Mouse (Mus musculus) lung, embryonic 15.5 days (tissue): Measurements from ENCODE around the gene Tmem50b. TPM values are rescaled to one million over a fixed set of nuclear protein-coding genes. Genes with fewer than 3 reads are reported as not detected.

ENCODE experiments used
- ATAC-seq: fragments of 200-750 bp; cut with Nextera tagmentation; 2 replicates; pipeline ENCODE4 v1.8.0; 2017; ENCODE audit warnings: moderate number of reproducible peaks, borderline replicate concordance; ENCODE audit not compliant: low FRiP score, low TSS enrichment; ENCODE audit errors: extremely low read depth
- H3K27ac ChIP-seq: fragments of 300-500 bp; sonication (generic); 2 replicates; pipeline ENCODE4 v1.5.1; 2015; ENCODE audit warnings: moderate library complexity, mild to moderate bottlenecking, inconsistent platforms
- H3K27me3 ChIP-seq: fragments of 300-500 bp; sonication (generic); 2 replicates; pipeline ENCODE4 v1.6.1; 2015; ENCODE audit warnings: inconsistent platforms
- H3K36me3 ChIP-seq: fragments of 300-500 bp; sonication (generic); 2 replicates; pipeline ENCODE4 v1.6.1; 2015; ENCODE audit warnings: inconsistent platforms
- H3K4me1 ChIP-seq: fragments of 300-500 bp; sonication (generic); 2 replicates; pipeline ENCODE4 v1.6.1; 2015; ENCODE audit warnings: inconsistent platforms
- H3K4me2 ChIP-seq: fragments of 300-500 bp; sonication (generic); 2 replicates; pipeline ENCODE4 v1.6.1; 2015; ENCODE audit warnings: inconsistent platforms, mild to moderate bottlenecking, moderate library complexity
- H3K4me3 ChIP-seq: fragments of 300-500 bp; sonication (generic); 2 replicates; pipeline ENCODE4 v1.5.1; 2015; ENCODE audit warnings: mild to moderate bottlenecking, inconsistent platforms
- H3K9ac ChIP-seq: fragments of 300-500 bp; sonication (generic); 2 replicates; pipeline ENCODE4 v1.6.1; 2015; ENCODE audit warnings: inconsistent platforms
- H3K9me3 ChIP-seq: fragments of 300-500 bp; sonication (generic); 2 replicates; pipeline ENCODE4 v1.6.1; 2016; ENCODE audit warnings: inconsistent platforms
- WGBS: fragments of 180-500 bp; shearing (Covaris S2); methylation state at CpG from one replicate; pipeline ENCODE4 v1.1.7; 2015; 5-methylcytosine and 5-hydroxymethylcytosine counted together
- polyA plus RNA-seq: library from polyadenylated mRNA; unstranded; fragments of >200 nt; fragmentation: Nextera tagmentation; extraction: Ambion mirVana; gene quantifications from 2 replicates; pipeline ENCODE4 v1.2.1, GENCODE M21; 2015

Gene Tmem50b
- polyA plus RNA-seq, 1 experiment from 2014 or later = 45.3 TPM

DNA sequence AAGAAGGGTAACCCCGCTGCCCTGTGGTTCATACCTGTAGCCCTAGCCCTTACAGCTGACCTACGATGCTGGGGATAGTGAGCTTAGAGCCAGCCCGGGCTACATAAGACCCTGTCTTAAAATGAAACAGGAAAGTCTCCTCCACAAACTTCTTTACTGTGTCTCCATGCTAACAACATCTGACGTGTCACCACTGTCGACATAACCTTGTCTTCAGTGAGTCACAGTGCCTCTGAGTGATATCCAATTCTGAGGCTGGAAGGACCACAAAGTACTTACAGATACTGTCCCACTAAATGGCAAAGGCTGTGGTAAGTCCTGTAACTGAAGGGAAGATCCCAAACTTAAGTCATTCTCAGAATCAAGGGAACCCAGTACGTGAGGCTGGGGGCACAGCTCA lies 11.4 kb downstream of the Tmem50b start:
- Histone ChIP-seq H3K9ac (no peak overlapping the region), H3K36me3 (peaks cover 5% of the 10 kb centered on the region), H3K4me1 (no peaks in the 10 kb centered on the region), H3K9me3 (no peaks in the 10 kb centered on the region), H3K27me3 (no peaks in the 10 kb centered on the region), H3K4me3 (no peak overlapping the region), H3K27ac (no peak overlapping the region), H3K4me2 (no peak overlapping the region)
- ATAC-seq = no peak
- 87% methylated on average over 6 of the region's 6 CpGs for WGBS

DNA sequence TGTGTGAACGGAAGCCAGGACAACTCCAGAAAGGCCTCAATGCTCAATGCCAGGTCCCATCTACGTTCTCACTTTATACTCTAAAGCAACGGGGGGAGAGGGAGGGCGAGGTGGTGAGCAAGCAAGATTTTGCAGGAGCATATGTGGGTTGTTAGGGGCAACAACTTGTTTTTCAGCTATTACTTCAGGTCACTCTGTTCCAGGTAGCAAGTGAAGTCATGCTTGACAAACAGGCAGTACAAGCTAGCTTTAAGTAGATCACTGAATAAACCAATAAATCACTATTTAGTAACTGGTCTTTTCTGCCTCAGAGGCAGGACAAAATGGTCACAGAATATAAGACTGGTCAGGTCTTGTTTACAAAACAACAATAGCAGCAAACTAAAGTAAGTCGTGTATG lies 12.0 kb downstream of the Tmem50b start:
- Histone ChIP-seq H3K9me3 (no peaks in the 10 kb centered on the region), H3K27me3 (no peaks in the 10 kb centered on the region), H3K9ac (no peak overlapping the region), H3K4me2 (no peak overlapping the region), H3K27ac (no peak overlapping the region), H3K4me3 (no peak overlapping the region), H3K36me3 (peaks cover 5% of the 10 kb centered on the region), H3K4me1 (no peaks in the 10 kb centered on the region)
- WGBS = 89% methylated on average over 5 of the region's 5 CpGs
- no peak for ATAC-seq

DNA sequence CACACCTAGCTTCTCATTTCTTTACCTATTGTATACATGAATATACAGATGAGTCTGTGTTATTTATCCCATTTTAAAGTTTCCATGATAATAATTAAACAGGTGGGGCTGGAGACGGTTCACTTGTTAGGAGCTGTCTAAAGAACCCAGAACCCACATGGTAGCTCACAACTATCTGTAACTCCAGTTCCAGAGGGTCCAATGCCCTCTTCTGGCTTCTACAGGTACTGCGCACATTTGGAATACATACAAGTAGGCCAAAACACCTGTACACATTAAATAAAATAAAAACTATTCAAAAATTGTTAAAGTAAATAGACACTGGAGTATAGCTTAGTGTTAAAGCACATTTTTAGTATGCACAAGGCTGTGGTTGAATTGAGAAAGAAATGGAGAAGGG lies 15.3 kb downstream of the Tmem50b start:
- peaks cover 5% of the 10 kb centered on the region for H3K36me3 ChIP-seq
- no peak overlapping the region for H3K27ac ChIP-seq

DNA sequence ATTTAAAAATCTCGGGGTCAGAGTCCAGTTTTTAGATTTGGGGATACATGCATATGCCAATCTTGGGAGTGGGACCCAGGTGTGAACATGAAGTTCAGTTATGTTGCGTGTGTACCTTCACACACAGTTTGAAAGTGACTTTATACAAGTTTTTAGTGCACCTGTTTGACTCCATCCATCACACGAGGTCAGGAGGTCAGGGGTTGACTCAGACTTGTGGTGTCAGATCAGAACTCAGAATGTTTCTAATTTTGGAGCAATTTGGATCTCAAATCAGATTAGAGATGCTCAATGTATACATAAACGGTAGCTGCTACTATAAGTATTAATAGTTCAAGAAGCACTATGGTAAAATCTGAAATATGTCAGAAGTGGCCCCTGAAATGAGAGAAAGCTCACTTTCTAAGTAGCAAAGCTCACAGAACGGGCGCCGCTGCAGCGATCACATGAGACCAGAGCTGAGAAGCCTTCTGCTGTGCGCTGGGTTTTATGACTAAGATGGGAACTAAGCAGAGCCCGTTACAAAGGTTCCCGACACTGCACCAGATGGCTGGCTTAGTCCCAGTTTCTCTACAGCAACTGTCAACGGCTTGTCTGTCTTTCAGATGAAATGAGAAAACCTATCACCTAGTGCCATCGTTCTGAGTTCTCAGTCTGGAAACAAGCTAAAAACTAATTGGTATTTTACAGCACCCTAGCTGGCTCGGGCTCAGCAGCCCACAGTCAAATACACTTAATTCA lies 18.4 kb downstream of the Tmem50b start:
- H3K9me3 ChIP-seq = no peaks in the 10 kb centered on the region
- H3K36me3 ChIP-seq = peaks cover 4% of the 10 kb centered on the region
- H3K4me1 ChIP-seq = no peaks in the 10 kb centered on the region
- H3K27ac ChIP-seq = no peak overlapping the region
- no peak overlapping the region for H3K4me3 ChIP-seq
- H3K27me3 ChIP-seq = no peaks in the 10 kb centered on the region
- H3K4me2 ChIP-seq = no peak overlapping the region
- H3K9ac ChIP-seq = no peak overlapping the region
- no peak for ATAC-seq
- WGBS = 77% methylated on average over 14 of the region's 14 CpGs

More for the DNA sequence above, 15.3 kb downstream of the Tmem50b start:
- 71% methylated on average over 2 of the region's 2 CpGs for WGBS
- no peaks in the 10 kb centered on the region for H3K27me3 ChIP-seq
- H3K4me3 ChIP-seq = no peak overlapping the region
- H3K9me3 ChIP-seq = no peaks in the 10 kb centered on the region
- H3K9ac ChIP-seq = no peak overlapping the region
- H3K4me2 ChIP-seq = no peak overlapping the region
- H3K4me1 ChIP-seq = no peaks in the 10 kb centered on the region
- no peak for ATAC-seq

DNA sequence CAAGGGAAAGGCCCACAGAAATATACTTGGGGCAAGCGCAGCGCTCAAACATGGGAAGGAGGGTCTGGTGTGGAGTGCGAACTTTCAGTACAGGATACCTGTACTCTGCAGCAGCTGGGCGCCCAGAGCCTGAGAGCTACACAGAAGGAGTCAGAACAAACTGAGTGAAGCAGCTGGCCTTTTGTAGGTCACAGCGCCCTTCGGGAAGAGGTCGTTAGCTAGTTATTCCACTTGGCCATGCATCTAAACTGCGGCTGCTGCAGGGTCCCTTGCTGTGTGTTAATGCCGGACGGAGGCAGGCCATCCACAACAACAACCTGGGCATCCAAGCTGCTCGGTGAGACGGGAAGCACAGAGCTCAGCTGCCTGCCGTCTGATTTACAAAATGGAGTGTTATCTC lies 22.4 kb downstream of the Tmem50b start:
- Histone ChIP-seq H3K27ac (no peak overlapping the region), H3K27me3 (no peaks in the 10 kb centered on the region), H3K4me2 (no peak overlapping the region), H3K36me3 (peaks cover 4% of the 10 kb centered on the region; the same call in 1 of the 2 replicates), H3K9me3 (no peaks in the 10 kb centered on the region), H3K4me3 (no peak overlapping the region), H3K9ac (no peak overlapping the region), H3K4me1 (no peaks in the 10 kb centered on the region)
- no peak for ATAC-seq
- 71% methylated on average over 13 of the region's 13 CpGs for WGBS

DNA sequence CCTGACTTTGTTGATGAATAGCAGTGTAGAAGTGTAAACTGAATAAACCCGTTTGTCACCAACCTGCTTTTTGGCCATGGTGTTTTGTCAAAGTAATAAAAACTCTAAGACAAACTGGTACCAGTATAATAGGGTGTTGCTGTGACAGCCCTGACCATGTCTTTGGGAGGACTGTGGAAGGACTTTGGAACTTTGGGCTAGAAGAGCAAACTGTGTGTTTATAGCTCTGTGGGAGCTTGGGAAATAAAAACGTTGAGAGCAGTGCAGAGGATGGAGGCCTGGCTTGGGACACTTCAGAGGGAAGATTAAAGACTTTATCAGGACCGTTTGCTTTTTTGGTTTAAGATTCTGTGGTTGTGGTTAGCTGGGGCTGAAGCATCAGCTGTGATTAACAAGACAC lies 26.5 kb downstream of the Tmem50b start:
- H3K4me2 ChIP-seq = no peak overlapping the region
- H3K9me3 ChIP-seq = no peaks in the 10 kb centered on the region
- no peak overlapping the region for H3K27ac ChIP-seq
- no peaks in the 10 kb centered on the region for H3K27me3 ChIP-seq
- ATAC-seq = no peak
- peaks cover 4% of the 10 kb centered on the region; the same call in 1 of the 2 replicates for H3K36me3 ChIP-seq
- H3K9ac ChIP-seq = no peak overlapping the region
- H3K4me1 ChIP-seq = no peaks in the 10 kb centered on the region
- WGBS = 37% methylated on average over 3 of the region's 3 CpGs
- H3K4me3 ChIP-seq = no peak overlapping the region

DNA sequence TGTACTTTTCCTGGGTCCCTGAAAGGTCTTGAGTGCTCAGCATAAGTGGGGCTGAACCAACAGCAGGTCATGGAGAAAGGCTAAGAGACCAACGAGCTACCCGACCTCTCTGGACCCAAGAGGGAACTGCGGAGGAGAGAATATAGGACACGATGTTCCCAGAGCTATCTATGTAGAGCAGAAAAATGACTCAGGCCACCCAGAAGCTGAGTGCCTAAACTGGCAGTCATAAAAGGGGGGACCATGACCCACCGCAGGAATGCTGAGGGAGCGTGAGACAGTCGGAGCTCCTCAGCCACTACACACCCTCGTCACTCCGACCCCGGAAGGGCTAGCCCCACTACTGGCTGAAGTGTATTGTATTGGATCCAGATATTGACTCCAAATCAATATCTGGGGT lies 28.6 kb downstream of the Tmem50b start:
- Histone ChIP-seq H3K4me1 (no peaks in the 10 kb centered on the region), H3K36me3 (peaks cover 5% of the 10 kb centered on the region; the same call in 1 of the 2 replicates), H3K4me3 (no peak overlapping the region), H3K9me3 (no peaks in the 10 kb centered on the region), H3K9ac (no peak overlapping the region), H3K27me3 (no peaks in the 10 kb centered on the region), H3K27ac (no peak overlapping the region), H3K4me2 (no peak overlapping the region)
- WGBS = 81% methylated on average over 10 of the region's 10 CpGs
- ATAC-seq = no peak

DNA sequence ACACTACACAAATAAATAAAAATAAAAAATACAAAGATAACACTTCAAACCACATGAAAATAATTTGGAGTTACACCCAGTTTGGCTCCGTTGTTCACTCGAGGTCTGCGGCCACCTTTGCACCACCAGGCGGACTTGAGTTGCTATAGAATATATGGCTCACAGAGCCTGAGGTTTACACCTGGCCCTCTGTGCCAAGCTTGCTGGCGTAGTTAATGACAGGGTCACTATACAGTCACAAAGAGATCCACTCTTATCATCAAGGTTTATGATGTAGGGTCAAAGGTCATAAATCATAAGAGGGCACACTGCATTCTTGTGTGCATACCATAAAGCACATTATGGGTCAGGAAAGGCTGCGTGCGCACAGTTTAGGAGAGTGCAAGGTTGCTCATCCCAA lies 31.6 kb downstream of the Tmem50b start:
- H3K36me3 ChIP-seq = peaks cover 26% of the 10 kb centered on the region
- H3K9me3 ChIP-seq = no peaks in the 10 kb centered on the region
- no peak overlapping the region for H3K27ac ChIP-seq
- H3K4me2 ChIP-seq = no peak overlapping the region
- 74% methylated on average over 7 of the region's 7 CpGs for WGBS
- H3K9ac ChIP-seq = no peak overlapping the region
- ATAC-seq = no peak
- H3K27me3 ChIP-seq = no peaks in the 10 kb centered on the region
- no peaks in the 10 kb centered on the region for H3K4me1 ChIP-seq
- no peak overlapping the region for H3K4me3 ChIP-seq

DNA sequence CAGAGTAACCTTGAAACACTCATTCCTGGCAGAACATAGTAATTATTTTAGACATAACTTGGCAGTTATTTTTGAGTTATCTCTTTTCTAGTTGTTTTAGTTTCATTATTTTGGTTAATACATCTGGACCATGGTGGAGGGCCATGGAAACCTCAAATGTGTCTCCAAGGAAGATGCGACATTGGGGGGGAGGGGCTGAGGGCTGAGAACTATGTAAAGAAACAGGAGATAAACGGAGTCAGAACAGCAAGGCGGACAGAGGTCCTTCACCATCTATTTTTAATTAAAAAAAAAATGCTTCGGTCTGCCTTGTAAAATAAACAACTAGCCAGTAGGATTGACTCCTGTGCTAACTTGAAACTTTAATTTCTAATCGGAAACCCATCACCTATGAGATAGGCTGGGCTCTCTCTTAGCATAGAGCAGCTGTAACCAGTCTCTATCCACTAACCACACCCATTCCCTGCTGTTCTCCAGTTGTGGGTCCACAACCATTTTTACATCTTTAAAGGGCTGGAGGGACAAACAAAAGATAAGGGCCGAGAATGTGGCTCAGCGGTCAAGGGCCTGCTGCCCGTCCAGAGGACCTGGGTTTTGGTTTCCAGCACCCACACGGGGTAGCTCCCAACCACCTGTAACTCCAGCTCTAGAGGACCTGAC lies 32.2 kb downstream of the Tmem50b start:
- no peak overlapping the region for H3K27ac ChIP-seq
- no peak overlapping the region for H3K4me2 ChIP-seq
- H3K4me3 ChIP-seq = no peak overlapping the region
- H3K36me3 ChIP-seq = peaks cover 29% of the 10 kb centered on the region
- H3K9ac ChIP-seq = no peak overlapping the region
- no peaks in the 10 kb centered on the region for H3K4me1 ChIP-seq
- WGBS = 36% methylated on average over 9 of the region's 9 CpGs
- no peaks in the 10 kb centered on the region for H3K9me3 ChIP-seq
- no peaks in the 10 kb centered on the region for H3K27me3 ChIP-seq
- no peak for ATAC-seq

DNA sequence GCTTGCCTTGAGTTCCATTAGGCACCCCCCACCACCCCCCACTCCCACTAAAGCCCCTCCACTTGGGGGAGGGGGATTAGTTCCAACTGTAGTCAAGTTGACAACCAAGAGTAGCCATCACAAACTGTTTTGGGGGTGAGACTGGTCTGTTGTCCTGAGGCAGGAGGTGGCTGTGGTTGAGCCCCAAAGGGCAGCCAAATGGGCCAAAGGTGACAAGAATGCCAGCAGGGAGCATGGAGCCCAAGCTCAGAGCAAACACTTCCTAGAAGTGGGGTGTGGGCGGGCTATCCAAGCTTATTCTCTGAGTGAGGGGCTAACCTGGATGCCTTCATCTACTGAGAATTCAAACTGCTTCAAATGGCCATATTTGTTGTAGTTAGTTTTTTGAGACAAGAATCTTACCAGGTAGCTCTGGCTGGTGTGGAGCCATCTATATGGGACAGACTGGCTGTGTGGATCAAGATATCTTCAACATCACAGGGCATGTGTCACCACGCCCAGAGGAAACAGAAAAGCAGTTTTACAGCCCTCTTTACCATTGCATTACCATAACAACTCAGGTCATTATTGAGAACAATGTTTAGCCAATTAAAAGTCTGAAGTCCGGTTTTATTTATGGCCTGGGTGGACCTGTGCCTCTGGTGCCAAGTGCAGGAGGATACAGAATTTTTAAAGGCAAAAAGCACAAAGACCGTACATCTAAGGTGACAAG lies 32.9 kb downstream of the Tmem50b start:
- H3K27ac ChIP-seq = no peak overlapping the region
- H3K4me1 ChIP-seq = no peaks in the 10 kb centered on the region
- H3K4me3 ChIP-seq = no peak overlapping the region
- no peak for ATAC-seq
- no peak overlapping the region for H3K9ac ChIP-seq
- no peaks in the 10 kb centered on the region for H3K27me3 ChIP-seq
- peaks cover 34% of the 10 kb centered on the region for H3K36me3 ChIP-seq
- WGBS = 78% methylated on average over 4 of the region's 4 CpGs
- H3K4me2 ChIP-seq = no peak overlapping the region
- no peaks in the 10 kb centered on the region for H3K9me3 ChIP-seq

DNA sequence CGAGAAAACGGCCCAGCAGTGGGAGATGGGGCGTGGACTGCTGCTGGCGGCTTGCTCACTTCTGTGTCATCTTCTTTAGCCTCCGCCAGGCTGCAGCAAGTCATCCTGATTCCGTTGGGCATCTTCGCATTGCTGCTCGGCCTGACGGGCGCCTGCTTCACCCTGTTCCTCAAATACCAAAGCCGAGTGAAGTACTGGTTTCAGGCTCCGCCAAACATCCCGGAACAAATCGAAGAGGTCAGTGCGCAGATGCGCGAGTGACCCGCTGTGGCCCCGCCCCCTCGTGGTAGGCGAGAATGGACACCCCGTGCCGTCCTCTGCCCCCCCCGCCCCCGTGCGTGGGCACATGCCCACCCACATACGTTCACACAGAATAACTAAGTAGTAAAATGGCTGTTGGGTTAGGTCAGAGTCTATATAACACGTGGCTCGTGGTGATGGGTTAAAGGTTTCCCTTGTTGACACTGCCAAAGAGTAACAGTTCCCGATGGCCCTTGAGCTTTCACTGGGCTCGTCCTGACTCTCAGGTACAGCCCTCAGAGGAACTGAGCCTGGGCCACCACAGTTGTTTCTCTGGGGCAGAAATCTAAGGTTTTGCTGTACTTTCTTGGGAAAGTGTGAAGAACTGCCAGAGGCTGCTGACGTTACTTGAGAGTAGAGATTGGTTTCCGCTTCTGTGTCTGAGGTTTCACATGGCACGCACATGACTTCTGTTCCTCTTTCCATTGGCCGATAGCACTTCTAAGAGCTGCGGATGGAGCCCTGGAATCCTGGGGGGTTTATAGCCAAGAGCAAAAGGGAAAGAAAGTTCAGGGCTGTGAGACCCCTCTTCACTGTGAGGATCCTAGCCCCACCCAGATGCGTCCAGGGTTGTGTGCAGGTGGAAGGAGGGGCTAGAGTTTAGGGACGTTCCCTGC lies 35.8 kb downstream of the Tmem50b start:
- Histone ChIP-seq H3K4me2 (peak overlapping the region; percentile 9; the same call in 1 of the 2 replicates), H3K9me3 (no peaks in the 10 kb centered on the region), H3K4me3 (no peak overlapping the region), H3K4me1 (no peaks in the 10 kb centered on the region), H3K27ac (no peak overlapping the region), H3K36me3 (peaks cover 51% of the 10 kb centered on the region), H3K9ac (no peak overlapping the region), H3K27me3 (no peaks in the 10 kb centered on the region)
- no peak for ATAC-seq
- 68% methylated on average over 38 of the region's 38 CpGs for WGBS
